Mouse (Mus musculus) G1E (cell line): ENCODE data around the gene Arl4d. TPM values are rescaled to one million over a fixed set of nuclear protein-coding genes. Genes with fewer than 3 reads are reported as not detected.

Experiments used
- ATAC-seq: 2 replicates; pipeline ENCODE4 v1.8.0; 2016; ENCODE audit warnings: mild to moderate bottlenecking; ENCODE audit not compliant: insufficient number of reproducible peaks, poor library complexity, low FRiP score, severe bottlenecking; ENCODE audit errors: extremely low read depth
- DNase-seq: peaks from one replicate; pipeline ENCODE4 v3.0.0; 2012; ENCODE audit warnings: low spot score
- H3K27me3 ChIP-seq: 2 replicates; pipeline ENCODE4 v1.6.1; 2012; ENCODE audit warnings: mild to moderate bottlenecking, low read length, inconsistent platforms; ENCODE audit not compliant: insufficient read depth
- H3K36me3 ChIP-seq: replicated peaks from 2 replicates; pipeline ENCODE3; 2012; ENCODE audit warnings: mild to moderate bottlenecking, inconsistent platforms
- H3K4me1 ChIP-seq: 2 replicates; pipeline ENCODE4 v1.6.1; 2012; ENCODE audit warnings: low read depth, low read length, inconsistent platforms, mixed read lengths; ENCODE audit not compliant: insufficient read depth
- H3K4me3 ChIP-seq: 2 replicates; pipeline ENCODE4 v1.5.1; 2012; ENCODE audit warnings: low read depth, mild to moderate bottlenecking, inconsistent platforms, low read length, moderate library complexity, mixed read lengths
- H3K9me3 ChIP-seq: replicated peaks from 2 replicates; pipeline ENCODE4 v1.6.1; 2012; ENCODE audit warnings: inconsistent platforms
- CTCF ChIP-seq: IDR thresholded peaks from 2 replicates; pipeline ENCODE4 v1.5.1; 2012; ENCODE audit warnings: low read depth, low read length, inconsistent platforms, mixed read lengths
- GATA1 ChIP-seq: IDR thresholded peaks from 2 replicates; pipeline ENCODE4 v1.6.1; 2012; ENCODE audit warnings: borderline replicate concordance, low read length, inconsistent platforms, mixed read lengths
- GATA2 ChIP-seq: IDR thresholded peaks from 2 replicates; pipeline ENCODE4 v1.6.1; 2012; ENCODE audit warnings: low read depth, low read length, inconsistent platforms, borderline replicate concordance
- POLR2AphosphoS5 ChIP-seq: IDR thresholded peaks from 2 replicates; pipeline ENCODE4 v1.6.1; 2012; ENCODE audit warnings: low read depth, low read length, inconsistent platforms; ENCODE audit not compliant: insufficient replicate concordance
- TAL1 ChIP-seq: conservative IDR thresholded peaks from 2 replicates; pipeline ENCODE4 v1.6.1; 2012; ENCODE audit warnings: low read depth, low read length, inconsistent platforms, mixed read lengths
- polyA plus RNA-seq: library from polyadenylated mRNA; stranded (reverse); fragments of >175 nt; gene quantifications from 2 replicates; pipeline ENCODE4 v1.2.3, GENCODE M21; 2012
- total RNA-seq, 2 experiments: library from RNA; stranded (forward) in 1 of 2; stranded (reverse) in 1 of 2; fragments of 200-1000 nt in 1 of 2; fragments of >200 nt in 1 of 2; fragmentation: Nextera tagmentation in 1 of 2; gene quantifications; 2 replicates each; pipeline ENCODE4 v1.2.3; 2014 to 2017

Gene Arl4d
- total and polyA plus RNA-seq, 3 experiments = 2.2 to 5.2 (median 3.5) TPM

GRCm38 (mm10) chr11:101663229-101664027 is 1.9 kb upstream of the Arl4d start:
- Histone ChIP-seq H3K4me3 (no peak overlapping the region), H3K4me1 (peaks cover 67% of the 10 kb centered on the region), H3K9me3 (no peaks in the 10 kb centered on the region), H3K27me3 (peaks cover 6% of the 10 kb centered on the region), H3K36me3 (peaks cover 12% of the 10 kb centered on the region)
- ATAC-seq (no peak), DNase-seq (no peak)
- TF ChIP-seq GATA1 = no peak
- no peak for TF ChIP-seq GATA2
- no peak for TF ChIP-seq POLR2AphosphoS5
- TF ChIP-seq TAL1 = no peak
- TF ChIP-seq CTCF = no peak

- H3K4me1 ChIP-seq = peaks cover 78% of the 10 kb centered on the region
- H3K36me3 ChIP-seq = peaks cover 12% of the 10 kb centered on the region
- no peaks in the 10 kb centered on the region for H3K9me3 ChIP-seq
- ATAC-seq (no peak), DNase-seq (peak; percentile 32)
- H3K27me3 ChIP-seq = peaks cover 6% of the 10 kb centered on the region
- peak overlapping the region; percentile 79 for H3K4me3 ChIP-seq
- TF ChIP-seq POLR2AphosphoS5 (no peak), GATA2 (no peak), TAL1 (no peak), CTCF (no peak), GATA1 (no peak)
Observed at GRCm38 (mm10) chr11:101665636-101665992, 273 bp downstream of the Arl4d start.

GRCm38 (mm10) chr11:101666626-101667345 is 1.4 kb downstream of the Arl4d start:
- ATAC-seq (no peak), DNase-seq (no peak)
- Histone ChIP-seq H3K9me3 (no peaks in the 10 kb centered on the region), H3K27me3 (peaks cover 6% of the 10 kb centered on the region), H3K4me3 (peak overlapping the region; percentile 71), H3K36me3 (peaks cover 12% of the 10 kb centered on the region), H3K4me1 (peaks cover 77% of the 10 kb centered on the region)
- TF ChIP-seq CTCF (no peak), GATA2 (no peak), TAL1 (no peak), GATA1 (no peak), POLR2AphosphoS5 (no peak)

GRCm38 (mm10) chr11:101667871-101668532 is 2.7 kb downstream of the Arl4d start:
- ATAC-seq (no peak), DNase-seq (no peak)
- peak overlapping the region; percentile 60; the same call in 1 of the 2 replicates for H3K4me3 ChIP-seq
- H3K36me3 ChIP-seq = peaks cover 12% of the 10 kb centered on the region
- TF ChIP-seq GATA2 (no peak), TAL1 (no peak), GATA1 (no peak), POLR2AphosphoS5 (no peak), CTCF (no peak)
- H3K9me3 ChIP-seq = no peaks in the 10 kb centered on the region
- H3K27me3 ChIP-seq = peaks cover 6% of the 10 kb centered on the region
- H3K4me1 ChIP-seq = peaks cover 77% of the 10 kb centered on the region

- TF ChIP-seq TAL1 (no peak), GATA1 (no peak), POLR2AphosphoS5 (no peak), CTCF (no peak), GATA2 (no peak)
- no peak for ATAC-seq
- Histone ChIP-seq H3K4me3 (peak overlapping the region; percentile 65; the same call in 1 of the 2 replicates), H3K27me3 (peaks cover 6% of the 10 kb centered on the region), H3K9me3 (no peaks in the 10 kb centered on the region), H3K4me1 (peaks cover 79% of the 10 kb centered on the region), H3K36me3 (peaks cover 12% of the 10 kb centered on the region)
- peak; percentile 35 for DNase-seq
Observed at GRCm38 (mm10) chr11:101668546-101669261, 3.4 kb downstream of the Arl4d start.

- peaks cover 12% of the 10 kb centered on the region for H3K36me3 ChIP-seq
- TF ChIP-seq CTCF (no peak), POLR2AphosphoS5 (no peak), TAL1 (peak; percentile 13; the same call in 1 of the 2 replicates)
- H3K4me3 ChIP-seq = peak overlapping the region; percentile 40; the same call in 1 of the 2 replicates
- H3K27me3 ChIP-seq = peaks cover 6% of the 10 kb centered on the region
- no peaks in the 10 kb centered on the region for H3K9me3 ChIP-seq
- DNase-seq (no peak), ATAC-seq (no peak)
- H3K4me1 ChIP-seq = peaks cover 84% of the 10 kb centered on the region
Observed at GRCm38 (mm10) chr11:101670334-101670733, 5.0 kb downstream of the Arl4d start.
